Mouse (Mus musculus) midbrain, embryonic 11.5 days (tissue): ENCODE results near the gene Kng1. TPM values are rescaled to one million over a fixed set of nuclear protein-coding genes. Genes with fewer than 3 reads are reported as not detected.

ENCODE experiments used
- ATAC-seq: fragments of 200-750 bp; cut with Nextera tagmentation; 2 replicates; pipeline ENCODE4 v1.8.0; 2017; ENCODE audit warnings: moderate TSS enrichment, moderate library complexity; ENCODE audit not compliant: low FRiP score
- DNase-seq: peaks from one replicate; pipeline ENCODE4 v3.0.0; 2015; ENCODE audit warnings: low spot score; ENCODE audit errors: missing footprints
- H3K27ac ChIP-seq: fragments of 300-500 bp; sonication (generic); 2 replicates; pipeline ENCODE4 v1.5.1; 2014; ENCODE audit warnings: low read depth, low read length
- H3K27me3 ChIP-seq: fragments of 300-500 bp; sonication (generic); 2 replicates; pipeline ENCODE4 v1.6.1; 2014; ENCODE audit warnings: mild to moderate bottlenecking, low read length, moderate library complexity, mixed read lengths; ENCODE audit not compliant: control insufficient read depth, insufficient read depth
- H3K36me3 ChIP-seq: fragments of 300-500 bp; sonication (generic); 2 replicates; pipeline ENCODE4 v1.6.1; 2014; ENCODE audit warnings: mild to moderate bottlenecking, low read length, moderate library complexity, mixed read lengths; ENCODE audit not compliant: control insufficient read depth, insufficient read depth
- H3K4me1 ChIP-seq: fragments of 300-500 bp; sonication (generic); 2 replicates; pipeline ENCODE4 v1.6.1; 2014; ENCODE audit warnings: low read length; ENCODE audit not compliant: control insufficient read depth, insufficient read depth
- H3K4me2 ChIP-seq: fragments of 300-500 bp; sonication (generic); 2 replicates; pipeline ENCODE4 v1.6.1; 2014; ENCODE audit warnings: mild to moderate bottlenecking, moderate library complexity
- H3K4me3 ChIP-seq: fragments of 300-500 bp; sonication (generic); 2 replicates; pipeline ENCODE4 v1.5.1; 2014; ENCODE audit warnings: low read depth, low read length
- H3K9ac ChIP-seq: fragments of 300-500 bp; sonication (generic); 2 replicates; pipeline ENCODE4 v1.6.1; 2014; ENCODE audit warnings: low read length
- H3K9me3 ChIP-seq: fragments of 300-500 bp; sonication (generic); 2 replicates; pipeline ENCODE4 v1.6.1; 2016; ENCODE audit warnings: low read length; ENCODE audit not compliant: control insufficient read depth
- WGBS: fragments of 180-500 bp; shearing (Covaris S2); extraction: QIAGEN DNeasy Blood & Tissue Kit; methylation state at CpG from one replicate; pipeline ENCODE4 v1.1.7; 2014; 5-methylcytosine and 5-hydroxymethylcytosine counted together
- polyA plus RNA-seq: library from polyadenylated mRNA; unstranded; fragments of >200 nt; fragmentation: Nextera tagmentation; extraction: Ambion mirVana; gene quantifications from 2 replicates; pipeline ENCODE4 v1.2.1, GENCODE M21; 2014

The Kng1 gene
- polyA plus RNA-seq, 1 experiment from 2014 or later = not detected

DNA sequence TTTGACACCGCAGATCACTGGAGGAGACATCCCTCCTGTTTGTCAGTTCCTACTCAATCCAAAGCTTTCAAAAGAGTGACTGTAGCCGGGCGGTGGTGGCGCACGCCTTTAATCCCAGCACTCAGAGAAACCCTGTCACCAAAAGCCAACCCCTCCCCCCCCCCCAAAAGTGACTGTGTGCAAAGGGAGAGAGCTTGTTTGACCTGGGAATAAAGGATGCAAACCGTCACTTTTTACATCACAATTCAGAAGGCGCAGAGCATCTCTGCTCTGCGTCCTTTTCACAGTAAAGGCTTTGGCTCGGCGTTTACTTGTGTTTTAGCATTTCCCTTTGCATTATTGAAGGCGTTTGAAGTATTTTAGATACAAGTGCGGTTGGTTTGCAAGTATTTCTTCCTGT lies 42.0 kb downstream of the Kng1 start:
- DNase-seq (no peak), ATAC-seq (peak; percentile 35)
- H3K27ac ChIP-seq = no peak overlapping the region
- peak overlapping the region; percentile 56 for H3K9ac ChIP-seq
- 4% methylated on average over 12 of the region's 12 CpGs for WGBS
- H3K4me1 ChIP-seq = 0 out of 2 replicates have a peak, but pooled peaks cover 7% of the 10 kb centered on the region
- H3K36me3 ChIP-seq = no peaks in the 10 kb centered on the region
- peak overlapping the region; percentile 56 for H3K4me2 ChIP-seq
- no peaks in the 10 kb centered on the region for H3K9me3 ChIP-seq
- H3K27me3 ChIP-seq = peaks cover 3% of the 10 kb centered on the region; the same call in 1 of the 2 replicates
- H3K4me3 ChIP-seq = peak overlapping the region; percentile 24

DNA sequence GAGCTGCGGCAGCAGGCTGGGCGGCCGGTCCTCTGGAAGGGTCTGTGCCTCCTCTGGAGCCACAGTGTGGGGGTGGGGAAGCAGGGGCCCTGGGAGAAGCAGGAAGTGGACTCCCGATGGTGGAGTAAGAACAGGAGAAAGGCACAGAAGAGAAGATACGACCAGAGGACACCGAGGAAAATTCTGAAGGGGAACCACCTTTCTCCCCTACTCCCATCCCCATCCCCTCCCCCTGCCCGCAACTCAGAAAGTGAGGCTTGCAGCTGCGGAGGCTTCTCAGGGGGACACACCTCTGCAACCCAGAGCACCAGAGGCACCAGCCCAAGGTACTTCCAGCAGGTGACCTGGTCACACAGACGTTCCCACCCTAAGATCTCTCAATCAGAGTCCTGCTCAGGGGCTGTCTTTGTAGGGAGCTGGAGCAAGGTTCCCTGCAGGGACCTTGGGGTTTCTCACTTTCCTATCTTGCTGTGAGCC lies 42.5 kb downstream of the Kng1 start:
- no peak overlapping the region for H3K27ac ChIP-seq
- peaks cover 3% of the 10 kb centered on the region; the same call in 1 of the 2 replicates for H3K27me3 ChIP-seq
- H3K9ac ChIP-seq = peak overlapping the region; percentile 56
- 0% methylated on average over 9 of the region's 9 CpGs for WGBS
- peak overlapping the region; percentile 56 for H3K4me2 ChIP-seq
- H3K36me3 ChIP-seq = no peaks in the 10 kb centered on the region
- H3K4me1 ChIP-seq = 0 out of 2 replicates have a peak, but pooled peaks cover 7% of the 10 kb centered on the region
- ATAC-seq = peak; percentile 70
- H3K9me3 ChIP-seq = no peaks in the 10 kb centered on the region
- peak overlapping the region; percentile 24 for H3K4me3 ChIP-seq
- DNase-seq = peak; percentile 95

DNA sequence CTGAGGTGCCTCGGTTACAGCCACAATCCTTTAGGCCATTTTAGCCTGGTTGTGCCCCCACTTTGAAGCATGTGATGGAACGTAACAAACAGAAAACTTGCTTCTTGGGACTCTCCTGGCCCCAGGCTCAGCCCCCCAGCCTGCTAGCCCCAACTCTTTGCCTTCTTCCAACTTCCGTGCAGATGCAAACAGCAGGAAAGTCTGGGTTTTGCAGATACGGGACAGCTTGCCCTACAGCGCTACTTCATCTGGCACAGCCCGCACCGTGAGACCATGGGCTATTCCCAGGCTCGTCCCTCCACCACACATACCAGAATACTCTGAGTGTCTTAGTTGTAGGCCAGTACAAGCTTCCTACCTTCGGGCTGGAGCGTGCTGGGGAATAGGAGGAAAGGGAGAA lies 42.9 kb downstream of the Kng1 start:
- DNase-seq (peak; percentile 92), ATAC-seq (no peak)
- Histone ChIP-seq H3K9me3 (no peaks in the 10 kb centered on the region), H3K9ac (peak overlapping the region; percentile 56), H3K4me2 (peak overlapping the region; percentile 56), H3K4me3 (no peak overlapping the region), H3K27ac (no peak overlapping the region), H3K36me3 (no peaks in the 10 kb centered on the region), H3K4me1 (0 out of 2 replicates have a peak, but pooled peaks cover 7% of the 10 kb centered on the region), H3K27me3 (peaks cover 3% of the 10 kb centered on the region; the same call in 1 of the 2 replicates)
- 5% methylated on average over 10 of the region's 10 CpGs for WGBS

DNA sequence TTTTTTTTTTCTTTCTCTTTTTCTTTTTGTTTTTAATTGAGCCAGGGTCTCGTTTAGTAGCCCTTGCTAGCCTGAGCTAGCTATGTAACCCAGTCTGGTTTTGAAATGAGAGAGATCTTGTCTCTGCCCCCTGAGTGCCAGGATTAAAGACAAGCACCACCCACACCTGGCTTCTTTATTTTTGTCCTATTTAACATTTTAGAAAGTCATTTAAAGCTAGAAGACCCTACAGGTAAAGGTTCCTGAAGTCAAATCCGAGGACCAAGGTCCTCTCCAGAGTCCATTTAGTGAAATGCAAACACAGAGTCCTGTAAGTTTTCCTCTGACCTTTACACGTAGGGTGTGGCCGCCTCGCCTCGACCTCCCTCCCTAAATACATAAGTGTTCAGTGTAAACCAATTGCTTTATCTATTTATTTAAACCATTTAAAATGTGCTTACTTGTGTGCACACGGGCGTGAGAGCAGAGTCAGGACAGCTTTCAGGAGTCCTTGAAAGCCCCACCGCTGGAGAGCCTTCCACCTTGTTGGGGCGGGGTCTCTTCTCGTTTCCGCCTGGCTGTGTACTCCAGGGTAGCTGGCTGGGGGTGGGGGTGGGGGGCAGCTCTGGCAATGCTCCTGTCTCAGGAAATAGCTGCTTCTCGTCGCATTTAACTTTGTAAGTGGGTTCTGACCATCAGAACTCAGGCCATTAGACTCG lies 44.8 kb downstream of the Kng1 start:
- Histone ChIP-seq H3K9ac (no peak overlapping the region; the same call in 1 of the 2 replicates), H3K4me1 (peaks cover 7% of the 10 kb centered on the region; the same call in 1 of the 2 replicates), H3K27ac (no peak overlapping the region), H3K36me3 (no peaks in the 10 kb centered on the region), H3K4me3 (peak overlapping the region; percentile 17; the same call in 1 of the 2 replicates), H3K9me3 (no peaks in the 10 kb centered on the region), H3K27me3 (peaks cover 3% of the 10 kb centered on the region; the same call in 1 of the 2 replicates), H3K4me2 (peak overlapping the region; percentile 42)
- DNase-seq (peak; percentile 84), ATAC-seq (no peak)
- 15% methylated on average over 15 of the region's 15 CpGs for WGBS

DNA sequence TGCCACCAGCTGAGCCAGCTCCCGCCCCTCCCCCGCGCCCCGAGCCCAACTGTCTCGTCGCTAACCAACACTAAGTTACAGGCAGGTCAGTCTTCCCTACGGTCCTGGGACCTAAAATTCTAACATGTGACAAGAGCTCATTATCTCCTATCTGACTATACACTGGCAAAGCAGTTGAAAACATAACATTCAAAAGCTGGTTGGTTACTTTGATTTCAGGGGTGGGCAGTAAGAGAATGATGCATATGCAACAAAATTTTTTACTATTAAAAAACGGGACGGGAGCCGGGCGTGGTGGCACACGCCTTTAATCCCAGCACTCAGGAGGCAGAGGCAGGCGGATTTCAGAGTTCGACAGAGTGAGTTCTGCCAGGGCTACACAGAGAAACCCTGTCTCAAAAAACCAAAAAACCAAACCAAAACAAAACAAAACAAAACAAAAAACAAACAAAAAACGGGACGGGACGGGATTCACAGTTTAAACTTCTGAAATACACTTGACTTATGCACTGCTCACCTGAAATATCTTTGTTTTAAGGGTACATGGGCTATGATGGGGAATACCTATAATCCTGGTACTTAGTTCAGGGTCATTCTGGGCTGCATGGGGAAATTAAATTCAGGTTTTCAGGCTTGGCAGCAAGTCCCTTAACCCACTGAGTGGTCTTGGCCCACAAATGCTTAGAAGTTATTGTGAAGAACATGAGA lies 45.5 kb downstream of the Kng1 start:
- peaks cover 7% of the 10 kb centered on the region; the same call in 1 of the 2 replicates for H3K4me1 ChIP-seq
- DNase-seq (peak; percentile 82), ATAC-seq (no peak)
- H3K27me3 ChIP-seq = peaks cover 3% of the 10 kb centered on the region; the same call in 1 of the 2 replicates
- H3K27ac ChIP-seq = no peak overlapping the region
- peak overlapping the region; percentile 42 for H3K4me2 ChIP-seq
- peak overlapping the region; percentile 17; the same call in 1 of the 2 replicates for H3K4me3 ChIP-seq
- 44% methylated on average over 17 of the region's 17 CpGs for WGBS
- H3K9me3 ChIP-seq = no peaks in the 10 kb centered on the region
- H3K36me3 ChIP-seq = no peaks in the 10 kb centered on the region
- H3K9ac ChIP-seq = no peak overlapping the region; the same call in 1 of the 2 replicates

DNA sequence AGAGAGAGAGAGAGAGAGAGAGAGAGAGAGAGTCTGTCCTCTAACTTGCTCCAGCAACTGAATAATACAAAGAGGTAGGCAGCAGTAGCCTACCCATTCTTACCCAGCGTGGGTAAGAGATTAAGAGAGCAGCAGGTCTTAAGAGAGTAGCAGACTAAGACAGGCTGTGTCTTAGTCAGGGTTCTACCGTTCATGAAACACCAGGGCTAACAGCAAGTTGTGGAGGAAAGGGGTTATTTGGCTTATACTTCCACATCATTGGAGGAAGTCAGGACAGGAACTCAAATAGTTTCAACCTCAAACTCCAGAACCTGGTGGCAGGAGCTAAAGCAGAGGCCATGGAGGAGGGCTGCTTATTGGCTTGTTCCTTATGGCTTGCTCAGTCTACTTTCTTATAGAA lies 46.2 kb downstream of the Kng1 start:
- peak; percentile 56 for DNase-seq
- H3K27me3 ChIP-seq = peaks cover 3% of the 10 kb centered on the region; the same call in 1 of the 2 replicates
- H3K36me3 ChIP-seq = peaks cover 1% of the 10 kb centered on the region; the same call in 1 of the 2 replicates
- H3K9me3 ChIP-seq = no peaks in the 10 kb centered on the region
- 59% methylated on average over 2 of the region's 2 CpGs for WGBS
- H3K4me3 ChIP-seq = no peak overlapping the region
- no peak overlapping the region for H3K4me2 ChIP-seq
- H3K4me1 ChIP-seq = peaks cover 7% of the 10 kb centered on the region; the same call in 1 of the 2 replicates
- ATAC-seq = no peak
- no peak overlapping the region for H3K27ac ChIP-seq
- H3K9ac ChIP-seq = no peak overlapping the region

DNA sequence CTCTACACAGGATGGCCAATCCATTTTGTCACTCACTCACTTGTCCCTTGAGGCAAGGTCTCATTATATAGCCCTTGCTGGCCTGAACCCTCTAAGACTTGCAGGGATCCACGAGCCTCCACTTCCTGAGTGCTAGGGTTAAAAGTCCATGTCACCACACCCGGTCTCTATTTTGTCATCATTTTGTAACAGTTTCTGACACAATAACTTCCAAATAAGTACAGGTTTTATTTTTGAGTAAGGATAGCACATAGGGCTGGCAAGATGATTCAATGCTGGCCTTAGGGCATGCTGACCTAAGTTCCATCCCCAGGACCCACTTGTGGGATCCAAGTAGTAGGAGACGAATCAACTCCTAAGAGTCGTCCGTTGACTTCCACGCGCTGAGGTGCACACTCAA lies 48.5 kb downstream of the Kng1 start:
- H3K27ac ChIP-seq = no peak overlapping the region
- 77% methylated on average over 7 of the region's 7 CpGs for WGBS
- no peaks in the 10 kb centered on the region for H3K27me3 ChIP-seq
- H3K9me3 ChIP-seq = no peaks in the 10 kb centered on the region
- peaks cover 13% of the 10 kb centered on the region for H3K36me3 ChIP-seq
- ATAC-seq (no peak), DNase-seq (peak; percentile 67)
- H3K4me1 ChIP-seq = peaks cover 14% of the 10 kb centered on the region
- H3K9ac ChIP-seq = no peak overlapping the region
- no peak overlapping the region for H3K4me2 ChIP-seq
- no peak overlapping the region for H3K4me3 ChIP-seq

DNA sequence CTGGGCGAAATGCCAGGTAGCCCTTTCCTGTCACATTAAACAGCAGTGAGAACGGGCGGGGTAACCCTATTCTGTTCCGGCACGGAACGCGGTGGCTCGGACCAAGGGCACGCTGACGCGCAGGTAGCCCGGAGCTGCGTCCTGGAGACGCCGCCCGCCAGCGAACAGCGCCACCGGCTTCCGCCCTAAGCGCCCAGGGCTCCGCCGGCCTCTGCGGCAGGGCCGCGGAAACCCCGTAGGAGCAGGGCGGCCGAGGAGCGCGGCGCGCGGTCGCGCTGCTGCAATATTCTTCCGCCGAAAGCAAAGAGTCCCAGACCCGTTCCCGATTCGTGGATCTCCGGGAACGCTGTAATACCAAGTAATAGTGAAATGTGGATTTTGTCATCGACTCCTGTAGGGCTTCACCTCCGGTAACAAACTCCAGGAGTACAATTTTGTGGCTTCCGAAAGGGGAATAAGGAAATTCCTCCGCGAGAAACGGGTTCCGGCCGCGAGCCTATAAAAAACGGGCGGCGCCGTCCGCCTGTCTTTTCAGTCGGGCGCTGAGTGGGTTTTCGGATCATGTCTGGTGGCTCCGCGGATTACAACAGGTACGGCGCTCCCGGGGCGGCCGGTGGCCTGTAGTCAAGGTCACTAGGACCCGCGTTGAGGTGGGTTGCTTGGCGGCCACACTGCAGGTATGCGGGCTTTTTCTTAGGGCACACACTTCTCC lies 49.7 kb downstream of the Kng1 start, which contains the start of gene Eif4a2:
Gene Eif4a2 (plus strand): TSS at position 214 of the 712 bp plus-strand sequence.
- H3K9ac ChIP-seq = peak within 1 kb of the TSS; percentile 100
- H3K27ac ChIP-seq = peak within 1 kb of the TSS; percentile 92
- peak within 1 kb of the TSS; percentile 80 for H3K4me2 ChIP-seq
- under 1% methylated on average over 71 of the region's 71 CpGs for WGBS
- DNase-seq = peak; percentile 100
- no peaks in the 10 kb centered on the region for H3K9me3 ChIP-seq
- H3K4me3 ChIP-seq = peak within 1 kb of the TSS; percentile 83
- H3K4me1 ChIP-seq = peaks cover 18% of the 10 kb centered on the region
- H3K36me3 ChIP-seq = peaks cover 21% of the 10 kb centered on the region
- no peaks in the 10 kb centered on the region for H3K27me3 ChIP-seq
- peak; percentile 93 for ATAC-seq
